Mouse (Mus musculus): Measurements from ENCODE around the gene Rbm20. TPM values are rescaled to one million over a fixed set of nuclear protein-coding genes. Genes with fewer than 3 reads are reported as not detected.
A peak's percentile ranks its signal among the peaks of the same experiment; 100 is the strongest.
"Not testable (repeated sequence)": the region's sequence is repeated elsewhere in the genome, so short reads cannot be mapped to it uniquely, and the experiment has no call there.

Rbm20 gene
- total RNA-seq, 2 experiments from 2014 or later: 0.61 TPM; not detected in 1

- ATAC-seq (replicated peaks; ENCODE audit: low FRiP score, poor library complexity, severe bottlenecking): no peak
These were observed 126.8 kb downstream of the Rbm20 start for GRCm38 (mm10) chr19:53803954-53804353.

- ATAC-seq (replicated peaks; ENCODE audit: low FRiP score, poor library complexity, severe bottlenecking): no peak
These were observed 128.0 kb downstream of the Rbm20 start for GRCm38 (mm10) chr19:53805063-53805462.

GRCm38 (mm10) chr19:53806126-53806525, 129.0 kb downstream of the Rbm20 start:
- no peak for ATAC-seq (replicated peaks; ENCODE audit: low FRiP score, poor library complexity, severe bottlenecking)

GRCm38 (mm10) chr19:53806526-53807275, 129.6 kb downstream of the Rbm20 start:
- ATAC-seq (replicated peaks; ENCODE audit: low FRiP score, poor library complexity, severe bottlenecking): not testable (repeated sequence)

- ATAC-seq (replicated peaks; ENCODE audit: low FRiP score, poor library complexity, severe bottlenecking): no peak
These were observed 130.2 kb downstream of the Rbm20 start for GRCm38 (mm10) chr19:53807276-53807801.

- ATAC-seq (replicated peaks; ENCODE audit: low FRiP score, poor library complexity, severe bottlenecking): no peak
These were observed 131.1 kb downstream of the Rbm20 start for GRCm38 (mm10) chr19:53808041-53808777.

- ATAC-seq (replicated peaks; ENCODE audit: low FRiP score, poor library complexity, severe bottlenecking): 0 out of 2 replicates have a peak, but pooled peaks have one; percentile 61
These were observed 132.2 kb downstream of the Rbm20 start for GRCm38 (mm10) chr19:53809185-53809861.

GRCm38 (mm10) chr19:53810024-53810423, 132.9 kb downstream of the Rbm20 start:
- ATAC-seq (replicated peaks; ENCODE audit: low FRiP score, poor library complexity, severe bottlenecking): peak; percentile 64

- no peak for ATAC-seq (replicated peaks; ENCODE audit: low FRiP score, poor library complexity, severe bottlenecking)
These were observed 133.5 kb downstream of the Rbm20 start for GRCm38 (mm10) chr19:53810584-53810983.

GRCm38 (mm10) chr19:53813576-53813975, 136.5 kb downstream of the Rbm20 start:
- ATAC-seq (replicated peaks; ENCODE audit: low FRiP score, poor library complexity, severe bottlenecking): no peak

GRCm38 (mm10) chr19:53815714-53816113, 138.6 kb downstream of the Rbm20 start:
- no peak for ATAC-seq (replicated peaks; ENCODE audit: low FRiP score, poor library complexity, severe bottlenecking)

GRCm38 (mm10) chr19:53816242-53816641, 139.1 kb downstream of the Rbm20 start:
- no peak for ATAC-seq (replicated peaks; ENCODE audit: low FRiP score, poor library complexity, severe bottlenecking)

GRCm38 (mm10) chr19:53819299-53819698, 142.2 kb downstream of the Rbm20 start:
- ATAC-seq (replicated peaks; ENCODE audit: low FRiP score, poor library complexity, severe bottlenecking): peak; percentile 81

- no peak for ATAC-seq (replicated peaks; ENCODE audit: low FRiP score, poor library complexity, severe bottlenecking)
These were observed 144.4 kb downstream of the Rbm20 start for GRCm38 (mm10) chr19:53821241-53822120.

- no peak for ATAC-seq (replicated peaks; ENCODE audit: low FRiP score, poor library complexity, severe bottlenecking)
These were observed 146.7 kb downstream of the Rbm20 start for GRCm38 (mm10) chr19:53823847-53824246.

GRCm38 (mm10) chr19:53824872-53825680, 148.0 kb downstream of the Rbm20 start:
- ATAC-seq (replicated peaks; ENCODE audit: low FRiP score, poor library complexity, severe bottlenecking): peak; percentile 85

GRCm38 (mm10) chr19:53829990-53830389, 152.9 kb downstream of the Rbm20 start:
- ATAC-seq (replicated peaks; ENCODE audit: low FRiP score, poor library complexity, severe bottlenecking): no peak

GRCm38 (mm10) chr19:53830407-53831163, 153.5 kb downstream of the Rbm20 start:
- peak; percentile 46 for ATAC-seq (replicated peaks; ENCODE audit: low FRiP score, poor library complexity, severe bottlenecking)

Data from erythroid progenitor cell, adult 5-6 weeks (primary cell).